Mouse (Mus musculus) lung, postnatal 14 days (tissue): ENCODE data around the gene Maml2.

ENCODE experiments used
- DNase-seq: peaks from one replicate; pipeline ENCODE4 v3.0.0; 2021

Gene Maml2

GRCm38 (mm10) chr9:13622426-13622825 lies 324.7 kb downstream of the Maml2 start:
- DNase-seq: no peak

GRCm38 (mm10) chr9:13623892-13624422 lies 326.2 kb downstream of the Maml2 start:
- DNase-seq: no peak

DNA sequence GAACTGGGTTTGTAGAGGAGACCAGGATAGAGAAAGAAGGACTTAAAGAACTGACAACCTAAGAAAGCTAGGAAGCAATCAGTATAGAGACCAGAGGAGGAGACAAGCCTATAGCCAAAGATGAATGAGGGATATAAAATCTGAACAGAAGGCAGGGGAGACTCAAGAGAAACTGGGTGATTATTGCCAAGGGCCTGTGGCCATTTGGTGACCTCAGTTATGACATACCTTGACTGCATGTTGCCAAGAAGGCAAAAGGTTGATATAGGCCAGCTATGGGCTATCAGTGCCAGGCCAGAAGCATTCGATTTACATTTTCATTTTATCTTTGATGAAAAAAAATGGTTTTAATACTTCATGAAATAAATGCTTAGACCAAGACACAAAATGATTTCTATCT lies 327.0 kb downstream of the Maml2 start:
- no peak for DNase-seq

DNA sequence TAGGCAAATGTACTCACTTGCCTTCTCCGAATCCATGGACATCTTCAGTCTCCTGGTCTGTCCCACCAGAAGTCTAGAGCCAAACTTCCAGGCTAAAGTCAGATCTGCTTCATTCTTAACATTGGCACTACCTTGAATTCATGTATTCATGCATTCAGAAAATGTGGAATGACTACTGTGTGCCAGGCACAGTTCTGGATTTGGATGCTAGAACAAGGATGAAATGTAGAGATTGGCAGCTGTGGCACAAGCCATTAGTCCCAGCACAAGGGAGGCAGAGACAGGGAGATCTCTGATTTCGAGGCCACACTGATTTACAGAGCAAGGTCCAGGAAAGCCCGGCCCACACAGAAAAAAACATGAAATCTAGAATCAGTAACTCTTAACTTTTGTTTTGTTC lies 327.5 kb downstream of the Maml2 start:
- DNase-seq: no peak

GRCm38 (mm10) chr9:13626480-13626879 lies 328.7 kb downstream of the Maml2 start:
- DNase-seq: no peak

- DNase-seq: peak; percentile 10
Observed at GRCm38 (mm10) chr9:13633371-13633770, 335.6 kb downstream of the Maml2 start.

DNA sequence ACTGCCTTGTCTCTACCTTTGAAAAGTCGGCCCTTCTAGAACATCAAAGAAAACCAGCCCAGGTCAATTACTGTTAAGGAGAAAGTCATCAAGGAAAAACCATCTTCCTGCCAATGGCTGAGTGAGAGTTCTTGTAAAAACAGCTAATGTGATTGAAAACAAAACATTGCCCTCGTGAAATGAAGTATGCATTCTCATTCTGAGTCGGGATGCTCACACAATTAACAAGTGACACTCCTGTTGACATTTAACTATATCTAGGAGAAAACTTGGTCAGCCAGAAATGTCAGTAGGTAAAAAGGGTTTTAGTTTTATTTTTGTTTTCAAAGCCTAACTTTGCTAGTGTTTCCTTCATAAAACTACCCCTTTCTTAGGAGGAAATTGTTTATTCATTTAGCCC lies 341.9 kb downstream of the Maml2 start:
- no peak for DNase-seq

DNA sequence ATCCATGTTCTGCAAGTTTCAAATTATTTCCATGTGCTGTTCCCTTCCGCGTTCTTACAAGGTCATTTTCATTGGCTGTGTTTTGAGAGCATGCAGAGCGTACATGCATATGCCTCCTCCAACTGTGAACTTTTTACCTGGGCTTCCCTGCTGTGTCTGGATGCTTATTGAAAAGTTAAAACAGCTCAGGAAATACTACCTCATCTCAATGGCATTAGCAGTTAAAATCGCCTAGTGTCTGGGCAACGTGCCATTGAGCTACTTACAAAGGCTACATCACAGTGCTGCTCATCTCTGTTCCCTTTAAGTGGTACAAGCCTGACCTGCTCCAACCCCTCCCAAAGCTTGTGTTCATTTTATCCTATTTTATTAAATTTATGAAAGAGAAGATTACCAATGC lies 347.4 kb downstream of the Maml2 start:
- peak; percentile 48 for DNase-seq

DNA sequence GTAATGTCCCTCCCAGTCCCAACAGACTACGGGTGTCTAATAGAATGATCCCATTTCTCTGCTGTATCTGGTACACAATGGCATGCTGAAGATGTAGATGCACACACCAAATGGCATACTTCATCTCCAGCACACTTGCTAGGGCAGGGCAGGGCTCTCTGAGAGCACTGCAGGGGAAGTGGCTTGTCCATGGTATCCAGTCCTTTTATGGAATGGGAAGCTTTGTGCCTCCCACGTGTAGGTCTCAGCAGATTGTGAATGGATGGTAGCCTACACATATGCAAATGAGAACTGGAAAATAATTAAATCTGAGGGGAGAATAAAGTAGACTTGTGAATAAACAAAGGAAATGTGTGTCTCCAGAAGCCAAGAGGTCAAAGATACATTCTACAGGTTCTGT lies 353.3 kb downstream of the Maml2 start:
- DNase-seq: no peak

- DNase-seq: no peak
Observed at GRCm38 (mm10) chr9:13651828-13652227, 354.1 kb downstream of the Maml2 start.

DNA sequence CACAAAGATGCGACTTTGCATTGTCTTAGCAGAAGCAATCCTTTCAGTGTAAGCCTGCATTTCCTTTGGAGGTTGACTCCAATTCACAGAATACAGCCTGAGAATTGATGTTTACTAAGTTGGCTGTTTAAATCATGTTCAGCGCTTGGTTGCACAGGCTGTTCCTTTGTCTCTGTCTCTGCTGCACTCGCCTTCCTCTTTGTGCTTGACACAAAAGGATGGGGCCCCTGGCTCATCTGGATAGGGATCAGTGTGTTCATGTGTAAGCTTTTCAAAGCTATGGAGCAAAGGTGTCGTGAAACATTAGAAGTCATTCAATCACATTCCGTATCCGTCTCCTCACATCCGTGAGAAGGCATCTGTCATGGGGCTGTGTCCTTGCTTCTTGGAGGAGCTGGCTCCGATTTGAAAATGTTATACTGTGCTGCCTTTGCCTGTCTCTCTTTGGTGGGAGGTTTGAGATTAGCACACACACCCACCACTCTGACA lies 354.7 kb downstream of the Maml2 start:
- no peak for DNase-seq

DNA sequence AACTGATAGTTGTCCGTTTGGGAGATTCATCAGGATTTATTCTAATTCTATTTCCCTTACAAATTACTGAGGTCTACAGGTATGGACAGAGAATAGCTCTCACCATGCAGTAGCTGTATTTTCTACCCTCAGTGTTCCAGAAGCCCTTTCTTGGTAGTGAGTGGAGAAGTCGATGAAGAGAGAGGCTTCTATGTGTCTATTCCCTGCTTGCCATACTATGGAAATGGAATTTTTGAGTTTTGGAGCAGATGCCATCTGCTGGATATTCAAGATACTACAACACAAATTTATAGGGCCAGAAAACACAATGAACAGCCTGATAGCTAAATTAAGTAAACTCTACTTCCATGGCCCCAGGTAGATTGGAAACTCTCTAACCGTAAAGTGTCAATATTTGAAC lies 355.2 kb downstream of the Maml2 start:
- no peak for DNase-seq

DNA sequence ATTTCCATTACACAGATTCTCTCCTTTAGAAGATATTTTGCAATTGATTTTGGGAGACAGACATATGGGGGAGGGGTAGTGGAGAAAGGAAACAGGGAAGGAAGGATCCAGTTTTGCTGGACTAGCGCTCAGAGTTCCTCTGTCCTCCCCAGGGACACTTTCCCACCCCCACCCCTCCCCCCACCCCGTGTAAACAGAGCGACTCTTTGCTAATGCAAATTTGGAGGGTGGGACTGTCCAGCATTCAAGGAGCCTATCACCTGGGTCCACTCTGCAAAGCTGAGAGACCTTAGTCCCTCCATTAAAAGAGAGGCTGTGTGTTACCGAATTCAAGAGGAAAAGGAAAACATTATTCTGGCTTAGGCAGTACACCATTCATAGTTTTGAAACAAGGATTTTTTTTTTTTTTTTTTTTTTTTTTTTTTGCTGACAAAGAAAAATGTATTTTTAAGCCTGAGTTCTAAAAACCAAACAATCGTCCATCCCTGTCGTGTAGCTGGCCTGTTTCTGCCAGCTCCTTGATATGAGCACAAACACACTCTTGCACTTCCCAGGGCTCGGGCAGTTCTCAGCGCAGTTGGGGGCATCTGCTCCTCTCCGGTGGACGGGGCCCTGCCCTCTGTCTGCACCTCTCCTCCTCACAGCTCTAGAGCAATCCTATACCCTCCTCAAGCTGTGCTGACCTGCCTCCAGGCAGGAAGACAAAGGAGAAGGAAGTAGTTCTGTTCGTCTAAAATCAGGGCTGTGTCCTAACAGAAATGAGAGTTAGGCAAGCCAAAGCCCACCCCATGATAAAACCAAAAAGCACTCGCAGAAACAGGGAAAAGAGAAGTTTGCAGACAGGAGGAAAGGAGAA lies 364.2 kb downstream of the Maml2 start:
- no peak for DNase-seq

- no peak for DNase-seq
Observed at GRCm38 (mm10) chr9:13665487-13665969, 367.8 kb downstream of the Maml2 start.

DNA sequence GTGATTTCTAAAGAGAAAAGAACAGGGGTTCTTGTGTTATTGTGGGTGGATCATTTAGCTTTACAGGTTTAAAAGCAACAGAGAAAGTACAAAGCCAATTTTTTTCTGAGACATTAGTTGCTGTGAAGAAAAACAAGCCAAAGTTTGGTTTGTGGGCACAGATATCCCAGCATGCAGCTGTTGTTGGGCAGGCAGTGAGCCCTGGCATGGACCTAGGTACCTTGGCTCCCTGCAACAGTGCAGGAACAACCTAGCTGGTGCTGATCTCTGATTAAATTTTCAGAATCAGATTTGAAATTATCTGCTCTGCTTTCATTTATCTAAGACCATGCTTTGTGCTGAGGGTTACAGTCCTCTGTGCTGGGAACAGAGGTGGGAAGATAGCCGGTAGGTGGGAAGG lies 370.2 kb downstream of the Maml2 start:
- no peak for DNase-seq

- no peak for DNase-seq
Observed at GRCm38 (mm10) chr9:13668742-13669141, 371.0 kb downstream of the Maml2 start.

GRCm38 (mm10) chr9:13671125-13671769 lies 373.5 kb downstream of the Maml2 start:
- DNase-seq: peak; percentile 23

DNA sequence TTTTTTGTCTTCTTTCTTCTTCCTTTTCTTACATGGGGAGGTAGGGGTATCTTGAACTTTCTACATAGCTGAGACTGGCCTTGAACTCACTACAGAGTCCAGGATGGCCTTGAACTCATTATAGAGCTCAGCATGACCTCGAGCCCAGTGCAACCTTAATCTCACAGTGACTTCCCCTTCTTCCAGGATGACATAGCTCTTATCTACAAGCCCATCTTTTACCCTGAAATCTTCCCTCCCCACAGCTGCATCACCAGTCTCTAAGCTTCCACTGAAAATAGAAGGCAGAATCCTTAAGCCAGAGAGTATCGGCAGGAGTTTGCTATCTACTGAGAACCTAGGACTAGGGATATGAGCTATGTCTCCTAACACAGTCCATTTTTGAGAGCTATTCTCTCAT lies 375.5 kb downstream of the Maml2 start:
- DNase-seq: no peak

DNA sequence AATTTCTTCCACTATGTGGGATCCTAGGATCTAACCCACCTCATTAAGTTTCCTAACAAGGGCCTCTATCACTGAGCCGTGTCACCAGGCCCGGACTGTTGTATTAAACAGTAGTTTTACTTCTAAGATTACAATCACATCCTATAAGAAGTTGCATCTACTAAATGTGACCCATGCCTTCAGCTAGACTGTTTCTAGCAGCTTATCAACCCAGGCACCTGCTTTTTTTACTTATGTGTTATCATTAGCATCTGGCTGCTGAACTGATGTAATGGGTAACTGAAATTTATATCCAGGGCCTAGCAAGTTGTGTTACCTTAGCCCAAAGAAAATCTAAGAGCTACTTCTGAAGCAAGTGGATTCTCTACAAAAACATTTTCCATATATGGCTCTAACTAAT lies 380.3 kb downstream of the Maml2 start:
- DNase-seq: no peak

DNA sequence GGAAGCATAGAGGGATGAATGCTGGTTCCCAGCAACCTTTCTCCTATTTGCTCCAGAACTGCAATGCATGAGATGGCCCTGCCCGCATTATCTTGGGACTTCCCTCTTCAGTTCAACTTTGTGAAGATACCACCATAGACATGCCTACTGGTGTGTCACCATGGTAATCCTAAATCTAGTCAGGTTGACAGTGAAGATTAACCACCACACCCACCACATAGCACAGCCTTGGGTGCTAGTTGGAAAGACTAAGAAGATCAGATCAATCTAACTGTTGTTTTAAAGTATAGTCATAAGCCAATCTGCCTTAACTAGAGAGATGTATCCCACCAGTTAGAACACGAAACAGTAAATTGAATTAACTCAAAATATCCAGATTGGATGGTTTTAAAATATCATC lies 381.9 kb downstream of the Maml2 start:
- DNase-seq: no peak

GRCm38 (mm10) chr9:13681147-13681546 lies 383.4 kb downstream of the Maml2 start:
- DNase-seq: no peak

DNA sequence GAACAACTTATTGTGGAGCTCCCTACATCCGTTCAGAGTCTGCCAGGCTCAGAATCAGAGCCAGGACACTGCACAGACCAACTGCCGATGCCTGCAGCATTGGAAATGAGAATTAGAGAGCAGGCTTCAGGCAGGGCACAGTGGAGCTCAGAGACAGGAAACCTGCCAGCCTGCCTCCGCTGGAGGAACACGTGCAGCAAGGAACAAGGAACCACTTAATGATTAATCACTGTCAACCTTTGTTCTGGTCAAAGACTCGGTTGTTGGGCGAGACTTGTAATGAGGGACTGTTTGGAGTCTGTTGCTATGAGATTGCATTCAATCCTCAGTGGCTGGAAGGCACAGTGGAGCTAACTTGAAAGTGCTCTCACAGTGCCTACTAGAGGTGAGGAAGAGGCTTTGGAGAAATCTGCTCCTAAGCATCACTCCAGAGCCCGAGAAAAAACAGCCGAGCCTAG lies 383.9 kb downstream of the Maml2 start:
- DNase-seq: peak; percentile 52

DNA sequence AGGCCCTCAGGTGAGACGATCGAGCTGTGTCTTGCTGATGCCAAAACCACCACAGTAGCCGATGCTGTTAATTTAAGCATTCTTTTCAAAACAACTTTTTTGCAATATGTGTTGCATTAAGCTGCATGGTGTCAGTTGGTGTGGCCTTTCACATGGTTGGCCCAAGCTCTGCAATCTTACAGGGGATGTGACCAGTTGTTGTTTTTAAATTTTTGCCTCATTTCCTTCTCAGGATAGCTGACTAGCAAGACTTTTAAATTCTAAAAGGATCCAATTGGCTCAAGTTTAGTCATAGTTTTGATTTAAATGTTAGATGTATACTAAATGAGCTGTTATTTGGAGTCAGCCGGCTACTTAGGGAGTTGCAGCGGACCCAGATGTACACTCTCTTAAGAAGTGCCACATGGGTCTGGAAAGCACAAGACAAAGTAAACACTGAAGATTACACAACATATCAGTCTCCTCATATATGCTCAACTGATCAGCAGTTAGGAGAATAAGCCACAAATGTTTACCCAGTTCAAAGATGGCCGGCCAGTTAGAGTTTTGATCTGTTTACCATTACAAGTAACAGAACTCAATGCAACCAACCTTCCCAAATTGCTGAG lies 386.7 kb downstream of the Maml2 start:
- DNase-seq: no peak
